Mouse (Mus musculus): ENCODE measurements around the gene Gm42742.

- no peak for TF ChIP-seq POLR2A (IDR thresholded peaks at IDR 0.05; ENCODE audit: insufficient read length, low read depth)
- TF ChIP-seq TCF12 (IDR thresholded peaks at IDR 0.05; ENCODE audit: insufficient read depth, poor library complexity, severe bottlenecking), result no peak
- TF ChIP-seq MYOG (IDR thresholded peaks at IDR 0.05; ENCODE audit: control insufficient read depth in 1 of 3, insufficient read depth in 1 of 3, insufficient read length in 2 of 3, low read depth in 2 of 3), result no peak
- TF ChIP-seq POLR2AphosphoS2 (IDR thresholded peaks at IDR 0.05; ENCODE audit: insufficient read length, low read depth), result no peak
- no peak for TF ChIP-seq TCF3 (IDR thresholded peaks at IDR 0.05; ENCODE audit: insufficient read length, low read depth)
- no peak for TF ChIP-seq E2F4 (IDR thresholded peaks at IDR 0.05; ENCODE audit: insufficient read depth)
These were observed 866 bp downstream of the Gm42742 start for GRCm38 (mm10) chr7:127020031-127020430.

Data from myocyte (in vitro differentiated cells).